Mouse (Mus musculus): ENCODE results near the gene Pabpn1l. TPM values are rescaled to one million over a fixed set of nuclear protein-coding genes. Genes with fewer than 3 reads are reported as not detected.
"Not testable (repeated sequence)": the region's sequence is repeated elsewhere in the genome, so short reads cannot be mapped to it uniquely, and the experiment has no call there.

The Pabpn1l gene
- total RNA-seq, 2 experiments from 2014 or later, result not detected

DNA sequence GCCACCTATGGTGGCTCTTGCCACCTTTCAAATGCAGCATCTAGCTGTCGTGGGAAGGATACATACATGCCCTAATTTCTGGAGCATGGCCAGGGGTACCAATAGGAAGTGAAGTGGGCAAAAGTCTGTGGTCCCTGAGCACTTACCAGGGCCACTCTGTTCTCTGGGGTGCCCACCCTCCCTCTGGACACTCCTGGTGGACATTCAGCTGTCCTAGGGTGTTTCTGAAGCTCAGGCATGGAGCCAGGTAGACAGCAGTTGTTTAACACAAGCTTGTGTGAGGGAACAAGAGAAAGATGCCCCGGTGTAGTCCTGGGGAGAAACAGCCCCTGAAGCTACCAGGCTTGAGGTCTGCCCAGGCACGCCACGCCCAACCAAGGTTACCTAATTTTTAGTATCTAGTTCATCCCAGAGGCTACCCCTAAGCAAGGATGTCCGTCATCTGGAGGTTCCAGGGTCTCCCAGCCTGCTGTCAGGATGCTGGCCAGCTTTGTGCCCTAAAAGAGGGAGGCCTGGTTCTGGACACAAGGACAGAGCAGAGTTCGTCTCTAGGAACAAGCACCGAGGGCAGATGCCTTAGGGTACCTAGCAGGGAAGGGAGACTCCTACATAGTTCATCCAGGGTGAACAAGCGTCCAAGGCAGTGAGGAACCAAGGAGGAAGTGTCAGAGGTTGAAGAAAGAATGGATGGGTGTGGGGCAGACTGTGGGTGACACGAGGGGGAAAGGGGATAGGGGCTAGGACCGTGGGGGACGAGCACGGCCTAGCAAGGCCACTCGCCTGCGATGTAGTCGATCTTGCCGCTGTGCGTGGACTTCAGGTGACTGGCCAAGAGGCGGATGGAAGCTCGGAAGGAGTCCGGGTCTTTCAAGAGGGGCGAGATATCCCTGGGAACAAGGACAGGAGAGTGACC, 46.5 kb downstream of the Pabpn1l start:
- DNase-seq, result no peak

DNA sequence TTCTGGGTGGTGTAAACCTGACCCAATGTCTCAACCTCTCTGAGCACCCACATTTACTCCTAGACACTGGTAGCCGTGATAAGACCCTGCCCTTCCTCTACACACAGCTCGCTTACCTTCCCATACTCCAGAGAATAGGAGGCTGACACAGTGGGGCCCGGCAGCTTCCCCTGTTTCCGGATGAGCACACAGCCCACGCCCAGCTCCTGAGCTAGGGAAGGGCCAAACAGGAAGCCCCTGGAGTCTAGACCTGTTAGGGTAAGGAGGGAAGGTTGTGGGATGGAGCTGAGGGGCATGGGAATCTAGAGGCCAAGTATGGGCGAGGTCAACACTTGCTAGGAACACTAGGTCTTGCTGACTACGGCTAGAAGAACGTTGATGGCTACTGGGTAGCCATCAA, 47.3 kb downstream of the Pabpn1l start:
- DNase-seq, result no peak

DNA sequence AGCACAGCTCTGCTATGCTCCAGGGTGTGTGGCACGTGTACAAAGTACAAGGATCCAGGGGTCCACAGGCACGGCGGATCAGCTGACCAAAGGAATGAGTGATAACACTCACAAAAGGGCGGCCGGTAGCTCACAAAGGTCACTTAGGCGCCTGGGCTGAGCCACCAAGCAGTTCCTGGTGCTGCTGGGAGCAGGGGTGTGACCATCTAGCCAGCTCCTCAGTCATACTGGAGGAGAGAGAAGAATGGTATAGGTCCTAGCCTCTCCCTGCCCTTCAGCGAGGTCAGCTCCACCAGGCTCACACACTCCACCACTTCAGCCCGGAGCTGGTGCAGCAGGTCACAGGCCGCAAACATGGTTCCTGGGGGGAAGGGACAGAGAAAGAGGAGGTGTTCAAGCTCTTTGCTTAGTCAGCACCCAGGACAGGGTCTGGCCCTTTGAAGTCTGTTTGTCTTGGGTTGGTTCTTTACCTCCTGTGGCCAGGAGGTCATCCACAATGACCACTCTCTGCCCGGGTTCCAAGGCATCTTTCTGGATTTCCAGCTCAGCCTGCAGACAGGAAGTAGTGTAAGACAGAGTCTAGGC, 47.8 kb downstream of the Pabpn1l start:
- no peak for DNase-seq

DNA sequence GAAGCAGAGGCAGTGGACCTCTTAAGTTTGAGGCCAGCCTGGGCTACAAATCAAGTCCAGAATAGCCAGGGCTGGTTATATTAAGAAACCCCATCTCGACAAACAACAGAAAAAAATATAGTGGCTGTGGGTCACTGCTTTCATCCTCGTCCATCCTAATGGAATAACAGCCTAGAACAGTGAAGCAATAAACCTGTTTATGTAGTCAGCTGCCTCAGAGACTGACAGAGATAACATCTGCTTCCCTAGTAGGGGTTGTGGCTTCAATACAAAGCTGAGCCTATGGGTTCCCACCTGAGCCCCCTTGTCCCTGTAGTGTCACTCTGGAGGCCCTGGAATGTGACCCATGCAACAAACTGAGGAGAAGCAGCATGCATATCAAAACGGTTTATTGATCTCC, 48.3 kb downstream of the Pabpn1l start:
- no peak for DNase-seq

DNA sequence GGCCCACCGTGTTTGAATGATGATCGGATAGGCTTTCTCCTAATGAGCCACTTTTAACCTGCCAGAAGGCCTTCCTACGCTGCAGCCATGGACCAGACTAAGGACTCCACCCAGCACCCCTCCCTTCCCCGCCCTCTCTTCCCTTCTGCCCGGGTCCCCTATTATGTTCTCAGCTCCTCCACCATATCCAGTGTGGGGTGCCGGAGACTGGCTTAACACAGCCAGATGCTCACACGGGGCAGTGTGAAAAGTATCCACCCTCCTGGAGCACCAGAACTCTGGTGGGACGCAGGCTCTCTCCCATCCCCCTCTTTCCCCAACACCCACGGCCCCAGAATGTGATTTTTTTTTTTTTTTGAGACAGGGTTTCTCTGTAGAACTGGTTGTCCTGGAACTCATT, 49.0 kb downstream of the Pabpn1l start:
- no peak for DNase-seq

DNA sequence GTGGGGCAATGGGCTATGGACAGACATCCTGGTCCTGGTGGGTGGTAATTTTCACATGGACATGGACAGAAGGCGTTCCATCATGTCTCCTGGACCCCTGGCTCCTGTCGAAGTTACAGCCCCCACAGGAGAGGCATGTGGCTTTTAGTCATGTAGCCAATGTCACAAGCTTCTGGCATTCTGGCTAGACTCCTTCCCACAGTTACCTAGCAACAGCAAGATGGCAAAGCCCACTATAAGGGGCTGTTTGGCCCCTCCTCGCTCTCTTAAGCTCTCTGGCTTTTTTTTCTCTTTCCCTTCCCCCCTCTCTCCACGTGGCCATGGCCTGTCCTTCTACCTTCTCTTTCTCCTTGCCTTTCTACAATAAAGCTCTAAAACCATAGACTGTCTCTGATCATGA, 49.4 kb downstream of the Pabpn1l start:
- not testable (repeated sequence) for DNase-seq

DNA sequence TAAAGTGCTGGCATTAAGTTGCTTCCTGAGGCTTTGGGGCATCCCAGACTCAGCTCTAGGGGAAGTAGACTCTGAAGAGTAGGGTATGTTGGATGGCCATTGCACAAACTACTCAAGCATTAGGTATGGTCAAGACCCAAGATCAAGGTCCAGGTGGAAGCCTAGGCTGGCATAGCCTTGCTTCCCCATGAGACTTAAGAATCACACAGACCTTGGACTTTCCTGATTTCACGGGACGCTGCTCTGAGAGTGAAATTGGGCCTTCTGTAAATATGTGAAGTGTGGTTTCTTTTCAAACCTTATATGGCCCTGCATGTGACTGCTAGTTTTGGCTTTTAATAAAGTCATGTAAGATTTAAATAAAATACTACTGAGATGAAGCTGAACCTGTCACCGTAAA, 49.8 kb downstream of the Pabpn1l start:
- DNase-seq, result no peak

DNA sequence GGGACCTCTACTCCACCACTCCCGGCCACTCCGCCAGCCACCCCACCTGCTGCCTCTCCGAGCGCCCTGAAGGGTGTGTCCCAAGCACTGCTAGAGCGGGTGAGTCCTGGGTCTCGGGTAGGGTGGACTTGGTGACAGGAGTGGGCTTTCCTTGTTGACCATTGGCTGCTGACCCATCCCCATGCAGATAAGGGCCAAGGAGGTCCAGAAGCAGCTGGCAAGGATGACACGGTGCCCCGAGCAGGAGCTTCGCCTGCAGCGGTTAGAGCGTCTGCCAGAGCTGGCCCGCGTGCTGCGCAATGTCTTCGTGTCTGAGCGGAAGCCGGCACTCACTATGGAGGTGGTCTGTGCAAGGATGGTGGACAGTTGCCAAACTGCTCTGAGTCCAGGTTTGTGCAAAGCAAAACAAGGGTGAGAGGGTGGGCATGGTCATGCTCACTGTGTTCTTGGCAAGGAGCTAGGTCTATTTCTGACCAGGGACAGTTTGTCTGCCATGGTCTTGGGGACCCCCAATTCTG, 50.7 kb downstream of the Pabpn1l start:
- DNase-seq, result no peak

DNA sequence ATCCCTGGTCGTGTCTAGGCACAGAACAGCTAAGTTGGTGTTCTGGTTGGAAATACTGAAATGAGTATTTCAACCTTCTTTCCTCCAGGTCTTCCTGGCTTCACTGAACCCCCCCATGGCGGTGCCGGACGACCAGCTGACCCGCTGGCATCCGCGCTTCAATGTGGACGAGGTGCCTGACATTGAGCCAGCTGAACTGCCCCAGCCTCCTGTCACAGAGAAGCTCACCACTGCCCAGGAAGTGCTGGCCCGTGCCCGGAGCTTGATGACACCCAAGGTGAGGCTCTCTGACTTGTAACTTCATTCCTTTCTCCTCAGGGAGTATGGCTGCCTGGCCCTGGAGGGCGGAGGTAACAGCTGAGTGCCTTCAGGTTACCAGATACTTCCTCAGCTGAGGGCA, 51.4 kb downstream of the Pabpn1l start:
- DNase-seq, result no peak

DNA sequence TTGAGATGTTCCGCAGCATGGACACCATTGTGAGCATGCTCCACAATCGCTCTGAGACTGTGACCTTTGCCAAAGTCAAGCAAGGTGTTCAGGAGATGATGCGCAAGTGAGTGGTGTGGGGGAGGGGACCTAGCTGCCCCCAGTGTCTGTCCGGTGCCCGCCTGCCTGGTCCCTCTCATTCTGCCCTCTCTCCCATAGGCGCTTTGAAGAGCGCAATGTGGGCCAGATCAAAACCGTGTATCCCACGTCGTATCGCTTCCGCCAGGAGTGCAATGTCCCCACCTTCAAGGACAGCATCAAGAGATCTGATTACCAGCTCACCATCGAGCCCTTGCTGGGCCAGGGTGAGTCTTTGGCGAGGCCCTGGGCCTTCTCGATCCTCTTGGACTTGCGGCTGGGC, 52.5 kb downstream of the Pabpn1l start:
- no peak for DNase-seq

Small RNA genes within 50 kb of the gene (microRNA-seq; reads per million reads assigned to microRNA genes)
- 0 reads per million in 2 experiments for gene Mir6396 (ENCODE audit: borderline replicate concordance in 2 of 2)

Other genes with a start within 250 kb of the Pabpn1l start
- 10 to 100 TPM; 18.1 to 21.0 TPM for gene Zc3h18, start 246.1 kb downstream of the Pabpn1l start, total RNA-seq (2021)
- gene Il17c, start 200.7 kb downstream of the Pabpn1l start, total RNA-seq (2021), result not detected
- gene Cyba, start 189.8 kb downstream of the Pabpn1l start, total RNA-seq (2021), result 1 to 10 TPM; 7.6 to 8.9 TPM
- 1 to 10 TPM; 4.2 to 5.2 TPM for gene Mvd, start 179.3 kb downstream of the Pabpn1l start, total RNA-seq (2021)
- gene Snai3, start 162.0 kb downstream of the Pabpn1l start, total RNA-seq (2021), result 10 to 100 TPM in 1 of 2 experiments, 1 to 10 TPM in 1; 5.4 to 11.7 TPM
- gene Rnf166, start 146.7 kb downstream of the Pabpn1l start, total RNA-seq (2021), result 10 to 100 TPM; 24.7 to 30.7 TPM
- 1 to 10 TPM; 6.7 to 7.4 TPM for gene Ctu2, start 146.6 kb downstream of the Pabpn1l start, total RNA-seq (2021)
- gene Piezo1, start 71.4 kb downstream of the Pabpn1l start, total RNA-seq (2021), result 10 to 100 TPM; 12.3 to 14.0 TPM
- gene Cdt1, start 54.7 kb downstream of the Pabpn1l start, total RNA-seq (2021), result 1 to 10 TPM in 1 of 2 experiments, under 1 TPM in 1; 0.82 to 1.1 TPM
- 10 to 100 TPM; 35.7 to 36.9 TPM for gene Aprt, start 45.8 kb downstream of the Pabpn1l start, total RNA-seq (2021)
- gene Galns, start 11.3 kb downstream of the Pabpn1l start, total RNA-seq (2021), result 1 to 10 TPM; 1.3 to 1.8 TPM
- gene Trappc2l, start 11.1 kb downstream of the Pabpn1l start, total RNA-seq (2021), result 10 to 100 TPM; 37.9 to 40.3 TPM
- gene Cbfa2t3, start 76.4 kb upstream of the Pabpn1l start, total RNA-seq (2021), result 10 to 100 TPM; 19.0 to 27.8 TPM
- 10 to 100 TPM; 12.9 to 13.3 TPM for gene Acsf3, start 152.7 kb upstream of the Pabpn1l start, total RNA-seq (2021)
- 10 to 100 TPM; 16.5 to 17.2 TPM for gene Cdh15, start 225.2 kb upstream of the Pabpn1l start, total RNA-seq (2021)

Data from gastrocnemius, postnatal 25 days (tissue).